Mouse (Mus musculus) naive thymus-derived CD4-positive, alpha-beta T cell, adult 2 months (primary cell): ENCODE measurements around the gene Flot1.

Experiments
- DNase-seq: peaks from one replicate; pipeline ENCODE4 v3.0.0-alpha.2; 2011; ENCODE audit warnings: low read depth

Flot1 gene

DNA sequence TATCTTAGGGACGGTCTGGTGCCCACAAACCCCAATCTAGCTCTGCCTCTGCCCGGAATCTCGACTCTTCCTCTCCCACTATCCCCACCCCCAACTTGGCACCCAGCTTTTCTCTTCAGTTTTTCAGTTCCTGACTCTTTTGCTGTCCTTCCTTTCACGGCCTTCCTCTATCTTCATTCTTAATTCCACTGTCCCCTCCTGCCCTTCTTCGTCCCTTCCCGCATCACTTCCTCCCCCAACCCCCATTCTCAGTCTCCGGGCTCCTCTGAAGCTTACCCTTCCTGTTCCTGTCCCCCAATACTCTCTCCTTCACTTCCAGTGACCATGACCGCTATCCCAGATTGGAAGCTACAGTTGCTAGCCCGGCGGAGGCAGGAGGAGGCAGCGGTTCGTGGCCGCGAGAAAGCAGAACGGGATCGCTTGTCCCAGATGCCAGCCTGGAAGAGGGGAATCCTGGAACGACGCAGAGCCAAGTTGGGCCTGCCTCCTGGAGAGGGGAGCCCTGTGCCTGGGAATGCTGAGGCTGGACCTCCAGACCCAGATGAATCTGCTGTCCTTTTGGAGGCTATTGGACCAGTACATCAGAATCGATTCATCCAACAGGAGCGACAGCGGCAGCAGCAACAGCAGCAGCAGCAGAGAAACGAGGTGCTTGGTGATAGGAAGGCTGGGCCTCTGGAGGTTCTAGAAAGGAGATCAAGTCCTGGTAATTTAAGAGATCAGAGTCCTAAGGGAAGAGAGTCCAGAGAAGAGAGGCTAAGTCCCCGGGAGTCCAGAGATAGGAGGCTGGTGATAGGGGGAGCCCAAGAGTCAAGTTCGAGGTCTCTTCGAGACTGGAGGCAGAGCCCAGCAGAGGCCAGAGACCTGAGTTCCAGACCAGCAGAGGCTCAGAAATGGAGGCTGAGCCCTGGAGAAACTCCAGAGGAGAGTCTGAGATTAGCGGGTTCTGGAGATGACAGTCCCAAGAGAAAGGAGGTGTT is 44.2 kb downstream of the Flot1 start:
- peak; percentile 60 for DNase-seq

DNA sequence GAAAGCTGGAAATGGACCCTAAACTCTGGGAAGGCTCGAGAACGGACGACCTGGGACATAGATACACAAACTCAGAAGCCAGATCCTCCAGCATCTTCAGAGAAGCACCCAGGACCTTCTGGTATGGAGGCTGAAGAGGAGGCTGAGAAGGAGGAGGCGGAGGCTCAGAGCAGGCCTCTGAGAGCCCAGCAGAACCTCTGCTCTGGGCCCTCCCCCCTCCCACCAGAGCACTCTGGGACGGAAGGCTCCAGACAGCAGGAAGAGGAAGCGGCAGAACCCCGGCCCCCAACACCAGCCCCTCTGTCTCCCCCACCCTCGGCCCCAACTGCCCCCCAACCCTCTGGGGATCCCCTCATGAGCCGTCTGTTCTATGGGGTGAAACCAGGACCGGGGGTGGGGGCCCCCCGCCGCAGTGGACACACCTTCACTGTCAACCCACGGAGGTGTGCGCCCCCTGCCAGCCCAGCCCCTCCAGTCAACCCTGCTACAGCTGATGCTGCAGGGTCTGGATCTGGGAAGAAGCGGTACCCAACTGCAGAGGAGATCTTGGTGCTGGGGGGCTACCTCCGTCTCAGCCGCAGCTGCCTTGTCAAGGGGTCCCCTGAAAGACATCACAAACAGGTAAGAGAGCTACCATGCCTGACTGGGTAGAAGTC is 45.3 kb downstream of the Flot1 start:
- DNase-seq: peak; percentile 70

DNA sequence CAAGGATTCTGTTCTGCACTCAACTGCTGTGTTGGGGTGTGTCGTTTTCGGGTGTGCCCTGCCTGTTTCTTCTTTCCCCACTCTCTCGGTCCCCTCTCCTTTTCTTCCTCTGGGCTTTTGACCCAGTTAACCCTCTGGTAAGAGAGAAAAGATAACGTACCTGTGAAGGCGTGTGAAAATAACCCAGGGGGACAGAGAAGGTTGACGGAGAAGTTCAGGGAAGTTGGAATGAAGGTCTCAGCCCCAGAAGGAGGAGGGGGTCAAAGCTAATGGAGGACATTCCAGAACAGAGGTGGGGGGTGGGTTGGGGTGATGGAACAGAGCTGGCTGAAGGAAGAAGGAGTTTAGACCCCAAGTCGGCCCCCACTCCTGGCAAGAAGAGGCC is 45.9 kb downstream of the Flot1 start:
- no peak for DNase-seq

DNA sequence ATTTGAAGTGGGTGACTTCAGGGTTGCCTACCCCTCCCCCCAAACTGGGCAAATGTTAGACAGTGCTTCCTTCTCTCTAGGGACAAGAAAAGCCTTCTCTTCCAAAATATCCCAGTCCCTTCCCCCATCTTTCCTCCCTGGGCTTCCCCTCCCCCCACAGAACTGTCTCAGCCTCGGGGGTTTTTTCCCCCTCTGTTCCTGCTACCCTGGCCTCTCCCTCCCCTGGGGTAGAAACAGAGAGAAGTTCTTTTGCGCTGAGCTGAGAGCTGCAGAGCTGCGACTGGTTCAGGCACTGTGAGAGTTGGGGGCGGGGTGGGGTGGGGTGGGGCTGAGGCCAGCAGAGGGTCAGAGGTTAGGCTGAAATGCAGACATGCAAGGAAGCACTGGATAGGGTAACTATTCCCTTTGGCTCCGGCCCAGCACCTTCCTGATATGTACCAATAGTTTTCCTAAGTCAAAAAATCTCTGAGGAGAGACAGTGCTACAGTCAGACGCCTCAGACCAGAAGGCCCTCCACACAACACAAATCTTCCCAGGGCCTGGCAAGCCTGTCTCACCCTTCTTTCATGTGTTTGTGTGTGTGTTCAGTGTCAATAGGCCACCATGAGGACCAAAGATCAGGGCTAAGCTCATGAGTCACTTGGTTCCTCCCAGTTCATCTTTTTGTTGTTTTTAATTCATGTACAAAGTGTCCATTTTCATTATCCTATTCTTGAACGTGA is 46.5 kb downstream of the Flot1 start:
- peak; percentile 49 for DNase-seq

DNA sequence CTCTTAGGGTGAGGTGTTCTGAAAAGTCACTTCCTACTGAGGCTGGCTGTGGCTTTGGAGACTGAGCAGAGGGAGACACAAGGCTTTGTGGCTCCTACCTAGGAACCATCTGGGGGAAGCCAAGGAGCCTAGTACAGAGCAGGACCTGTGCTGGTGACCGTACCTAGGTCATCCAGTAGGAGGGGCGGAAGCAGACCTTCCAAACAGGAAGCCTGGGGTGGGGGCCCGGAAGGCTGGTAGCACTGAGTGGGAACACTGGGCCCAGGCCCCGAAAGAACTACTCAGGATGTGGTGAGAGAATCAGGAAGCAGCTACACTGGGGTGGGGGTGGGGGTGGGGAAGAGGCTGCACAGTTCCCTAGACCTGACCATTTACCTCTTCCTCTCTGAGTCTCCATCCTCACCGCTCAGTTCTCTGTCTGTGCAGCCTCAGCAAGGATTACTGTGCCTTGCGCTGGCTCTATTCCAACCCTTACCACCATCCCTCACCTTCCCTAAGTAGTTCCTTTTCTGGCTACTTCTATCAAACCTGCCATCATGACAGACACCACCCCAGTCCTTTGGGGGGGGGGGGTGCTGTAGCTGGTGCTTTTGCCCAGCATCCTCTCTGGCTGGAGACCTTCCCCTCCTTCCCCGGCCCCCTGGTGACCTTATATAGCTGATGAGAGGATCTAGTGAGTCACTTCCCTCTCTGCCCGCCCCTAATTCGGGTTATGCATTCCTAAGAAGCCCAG is 47.3 kb downstream of the Flot1 start:
- peak; percentile 81 for DNase-seq

DNA sequence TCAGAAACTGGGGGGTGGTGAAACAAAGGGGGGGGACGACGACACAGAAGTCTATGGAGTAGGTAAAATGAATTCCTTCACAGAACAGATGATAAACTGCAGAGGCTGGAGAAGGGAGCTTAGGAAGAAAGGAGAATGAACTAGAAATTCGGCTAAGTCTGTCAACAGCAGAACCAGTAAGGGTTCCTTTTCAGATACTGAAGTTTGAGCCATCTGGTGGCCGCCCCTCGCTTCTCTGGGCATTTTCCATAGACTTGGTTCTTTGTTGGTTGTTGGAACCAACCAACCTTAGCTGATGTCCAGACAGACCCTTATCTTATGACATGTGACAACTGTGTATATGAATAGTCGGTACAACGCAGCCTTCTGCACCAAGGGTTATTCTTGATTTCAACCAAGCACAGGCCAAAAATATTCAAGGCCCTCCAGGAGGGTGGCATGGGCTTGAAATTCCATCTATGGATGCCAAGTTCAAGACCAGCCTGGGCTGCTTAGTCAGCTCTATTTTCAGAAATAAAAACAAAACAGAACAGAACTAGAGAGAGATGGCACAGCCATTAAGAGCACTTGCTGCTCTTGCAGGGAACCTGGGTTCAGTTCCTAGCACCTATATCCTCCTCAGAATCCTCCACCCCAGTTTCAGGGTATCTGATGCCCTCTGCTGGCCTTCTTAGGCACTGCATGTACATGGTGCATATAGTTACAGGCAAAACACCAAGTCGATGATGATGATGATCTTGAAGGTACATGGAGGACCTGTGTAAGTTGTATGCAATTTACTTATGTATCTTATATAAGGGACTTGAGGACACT is 48.1 kb downstream of the Flot1 start:
- peak; percentile 82 for DNase-seq

DNA sequence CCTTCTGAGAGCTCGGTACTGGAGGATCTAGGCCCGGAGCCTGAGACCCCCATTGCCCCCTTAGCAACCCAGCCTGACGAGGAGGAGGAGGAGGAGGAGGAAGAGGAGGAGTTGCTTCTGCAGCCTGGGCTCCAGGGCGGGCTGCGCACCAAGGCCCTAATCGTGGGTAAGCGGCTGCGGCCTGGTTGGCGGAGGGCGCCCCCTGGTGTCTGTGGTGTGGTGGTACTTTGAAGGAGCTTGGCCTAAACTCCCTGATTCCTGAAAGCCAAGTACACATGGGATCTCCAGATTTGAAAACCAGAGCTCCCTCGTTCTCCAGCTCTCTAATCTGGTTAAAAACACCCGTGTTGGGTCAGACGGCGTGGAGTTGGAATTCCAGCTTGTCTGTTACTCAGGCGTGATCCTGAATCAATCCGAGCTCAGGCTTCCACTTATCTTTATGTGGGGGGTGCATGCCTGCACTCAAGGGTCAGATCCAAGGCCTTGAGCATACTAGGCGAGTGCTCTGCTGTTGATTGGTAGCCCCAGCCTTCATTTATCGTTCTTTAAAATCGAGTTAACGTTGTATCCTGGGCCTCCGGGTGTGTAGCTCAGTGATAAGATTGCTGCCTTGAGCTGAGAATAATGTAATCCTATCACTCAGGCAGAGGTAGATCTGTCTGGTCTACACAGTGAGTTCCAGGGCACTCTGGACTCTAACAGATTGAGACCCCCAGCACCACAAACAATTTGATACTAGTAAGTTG is 50.9 kb downstream of the Flot1 start:
- DNase-seq: peak; percentile 87

DNA sequence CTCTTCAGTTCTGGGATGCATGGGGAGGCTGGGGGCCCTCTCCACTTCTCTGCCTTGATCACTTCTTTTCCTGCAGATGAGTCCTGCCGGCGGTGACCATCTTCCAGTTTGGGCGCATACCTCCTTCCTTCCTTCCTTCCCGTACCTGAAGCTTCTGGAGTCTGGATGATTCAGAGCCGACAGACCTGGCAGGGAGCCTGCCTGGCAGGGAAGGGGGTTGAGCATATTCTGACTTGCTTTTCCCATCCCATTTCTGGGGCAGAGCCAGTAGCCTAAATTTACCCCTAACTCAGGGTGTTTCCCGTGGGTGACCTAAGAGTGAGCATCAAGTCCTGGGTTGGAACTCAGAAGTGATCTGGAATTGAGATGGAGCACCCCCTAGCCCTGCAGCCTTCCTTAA is 51.7 kb downstream of the Flot1 start:
- DNase-seq: no peak

DNA sequence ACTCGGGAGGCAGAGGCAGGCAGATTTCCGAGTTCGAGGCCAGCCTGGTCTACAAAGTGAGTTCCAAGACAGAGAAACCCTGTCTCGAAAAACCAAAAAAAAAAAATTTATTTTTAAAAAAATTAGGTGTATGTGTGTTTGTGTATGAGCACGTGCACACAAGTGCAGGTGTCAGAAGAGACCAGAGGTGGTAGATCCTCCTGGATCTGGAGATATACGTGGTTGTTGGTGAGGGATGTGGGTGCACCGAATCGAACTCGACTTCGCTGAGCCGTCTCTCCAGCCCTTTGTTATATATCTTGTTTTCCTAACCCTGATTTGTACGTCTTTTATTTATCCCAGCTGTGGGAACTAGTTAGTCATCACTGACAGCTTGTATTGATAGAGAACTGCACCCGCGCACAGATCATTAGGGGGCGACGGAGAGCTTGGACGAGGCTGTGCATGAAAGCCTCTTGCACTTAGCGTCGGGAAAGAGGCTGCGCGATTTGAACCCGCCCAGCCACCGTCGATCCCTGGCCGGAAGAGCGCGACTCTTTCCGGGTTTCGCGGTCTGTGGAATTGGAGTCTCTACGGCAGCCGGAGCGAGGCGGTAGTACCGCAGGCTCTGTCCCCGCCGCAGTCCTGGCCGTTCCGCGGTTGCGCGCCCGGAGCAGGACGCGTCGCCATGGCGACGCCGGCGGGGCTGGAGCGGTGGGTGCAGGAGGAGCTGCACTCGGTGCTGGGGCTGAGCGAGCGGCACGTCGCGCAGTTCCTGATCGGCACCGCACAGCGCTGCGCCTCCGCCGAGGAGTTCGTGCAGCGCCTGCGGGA is 56.4 kb downstream of the Flot1 start, which contains the start of gene Dhx16:
Dhx16 (plus strand) TSS at position 575 of the 813 bp plus-strand sequence.
- peak; percentile 97 for DNase-seq
